Mouse (Mus musculus) liver, adult 2 months (tissue): ENCODE results near the gene Prg2. TPM values are rescaled to one million over a fixed set of nuclear protein-coding genes. Genes with fewer than 3 reads are reported as not detected.

Experiments
- DNase-seq: peaks from one replicate; pipeline ENCODE4 v3.0.0-alpha.2; 2011; ENCODE audit warnings: low read depth, low spot score; ENCODE audit errors: extremely low read depth
- H3K27ac ChIP-seq: fragments of 200-500 bp; replicated peaks from 2 replicates; pipeline ENCODE4 v1.5.1; 2012; ENCODE audit warnings: low read depth, mild to moderate bottlenecking, control low read depth, inconsistent platforms, low read length; ENCODE audit not compliant: insufficient read depth
- H3K27me3 ChIP-seq: fragments of 200-500 bp; 2 replicates; pipeline ENCODE4 v1.6.1; 2012; ENCODE audit warnings: mild to moderate bottlenecking, moderate library complexity, low read length, inconsistent platforms; ENCODE audit not compliant: control insufficient read depth, insufficient read depth
- H3K36me3 ChIP-seq: fragments of 200-500 bp; 2 replicates; pipeline ENCODE4 v1.6.1; 2012; ENCODE audit warnings: low read length, inconsistent platforms; ENCODE audit not compliant: control insufficient read depth, insufficient read depth
- H3K4me1 ChIP-seq: fragments of 200-500 bp; 2 replicates; pipeline ENCODE4 v1.6.1; 2011; ENCODE audit warnings: low read length; ENCODE audit not compliant: control insufficient read depth, insufficient read depth
- H3K4me3 ChIP-seq: fragments of 200-500 bp; 2 replicates; pipeline ENCODE4 v1.5.1; 2011; ENCODE audit warnings: low read depth, mild to moderate bottlenecking, control low read depth, low read length, moderate library complexity; ENCODE audit not compliant: insufficient read depth
- H3K79me2 ChIP-seq: fragments of 200-500 bp; 2 replicates; pipeline ENCODE4 v1.6.1; 2012; ENCODE audit warnings: inconsistent platforms, mild to moderate bottlenecking, low read length, moderate library complexity; ENCODE audit not compliant: control insufficient read depth, insufficient read depth
- H3K9ac ChIP-seq: fragments of 200-500 bp; 2 replicates; pipeline ENCODE4 v1.6.1; 2012; ENCODE audit warnings: low read depth, mild to moderate bottlenecking, control low read depth, inconsistent platforms, low read length
- CTCF ChIP-seq: fragments of 200-500 bp; IDR thresholded peaks from 2 replicates; pipeline ENCODE4 v1.5.1; 2011; ENCODE audit warnings: low read depth, low read length, control low read depth
- POLR2A ChIP-seq: fragments of 200-500 bp; IDR thresholded peaks from 2 replicates; pipeline ENCODE4 v1.6.1; 2011; ENCODE audit warnings: low read length, control low read depth; ENCODE audit not compliant: insufficient read depth; ENCODE audit errors: extremely low read depth
- WGBS: fragments of 180-500 bp; shearing (Covaris S2); methylation state at CpG from one replicate; pipeline ENCODE4 v1.1.7; 2018; 5-methylcytosine and 5-hydroxymethylcytosine counted together
- polyA plus RNA-seq: library from polyadenylated mRNA; depleted of rRNA; stranded (reverse); fragments of >200 nt; gene quantifications from 2 replicates; pipeline ENCODE4 v1.2.3, GENCODE M21; 2012; rRNA removed
- total RNA-seq: library from RNA; depleted of rRNA; stranded (reverse); fragments of >200 nt; gene quantifications from 2 replicates; pipeline ENCODE4 v1.2.3, GENCODE M21; 2014; rRNA removed

Gene Prg2
- total RNA-seq (not detected in 2 replicates), polyA plus RNA-seq (0.11 TPM in 1 of 2 replicates, not detected in the other)

DNA sequence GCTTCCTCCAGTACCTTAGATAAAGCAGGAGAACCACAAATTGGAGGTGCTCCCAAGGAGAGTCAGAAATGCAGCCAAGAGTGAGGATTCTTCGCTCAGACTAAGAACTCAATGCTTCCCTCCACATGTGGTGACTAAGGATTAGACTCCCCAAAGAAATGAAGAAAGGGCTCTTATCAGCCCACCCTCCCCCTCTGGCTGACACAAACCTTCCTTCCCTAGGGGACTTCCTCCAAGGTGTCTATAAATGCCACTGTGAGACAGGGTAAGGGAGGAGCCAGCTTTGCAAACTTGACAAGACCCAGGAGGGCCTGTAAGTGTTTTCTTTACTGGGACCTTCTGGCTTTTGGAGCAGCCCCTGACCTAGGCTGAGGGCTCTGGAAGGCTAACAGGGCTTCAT, at the start of gene Prg2:
Prg2 (plus strand) TSS at position 274 of the 400 bp plus-strand sequence.
- WGBS, result 80% methylated on average over 1 of the region's 1 CpGs
- TF ChIP-seq POLR2A (no peak), CTCF (no peak)
- Histone ChIP-seq H3K27ac (no peak within 1 kb of the TSS), H3K4me3 (no peak within 1 kb of the TSS), H3K4me1 (no peaks in the 10 kb centered on the region), H3K79me2 (no peaks in the 10 kb centered on the region), H3K36me3 (no peaks in the 10 kb centered on the region), H3K27me3 (no peaks in the 10 kb centered on the region), H3K9ac (no peak within 1 kb of the TSS)
- DNase-seq, result no peak

GRCm38 (mm10) chr2:84933992-84934648, 46.1 kb upstream of the Prg2 start:
- TF ChIP-seq POLR2A (no peak), CTCF (no peak)
- Histone ChIP-seq H3K79me2 (no peaks in the 10 kb centered on the region; the same call in 1 of the 2 replicates), H3K27me3 (no peaks in the 10 kb centered on the region), H3K4me1 (peaks cover 9% of the 10 kb centered on the region), H3K36me3 (no peaks in the 10 kb centered on the region), H3K4me3 (no peak overlapping the region), H3K27ac (peak overlapping the region; percentile 36), H3K9ac (no peak overlapping the region)
- 54% methylated on average over 8 of the region's 8 CpGs for WGBS
- DNase-seq, result peak; percentile 86

GRCm38 (mm10) chr2:84934649-84935007, 45.6 kb upstream of the Prg2 start:
- Histone ChIP-seq H3K36me3 (no peaks in the 10 kb centered on the region), H3K9ac (no peak overlapping the region), H3K27me3 (no peaks in the 10 kb centered on the region), H3K4me1 (peaks cover 9% of the 10 kb centered on the region), H3K4me3 (no peak overlapping the region), H3K27ac (peak overlapping the region; percentile 36; the same call in 1 of the 2 replicates), H3K79me2 (no peaks in the 10 kb centered on the region; the same call in 1 of the 2 replicates)
- WGBS, result 89% methylated on average over 4 of the region's 4 CpGs
- DNase-seq, result no peak
- TF ChIP-seq CTCF (no peak), POLR2A (no peak)

DNA sequence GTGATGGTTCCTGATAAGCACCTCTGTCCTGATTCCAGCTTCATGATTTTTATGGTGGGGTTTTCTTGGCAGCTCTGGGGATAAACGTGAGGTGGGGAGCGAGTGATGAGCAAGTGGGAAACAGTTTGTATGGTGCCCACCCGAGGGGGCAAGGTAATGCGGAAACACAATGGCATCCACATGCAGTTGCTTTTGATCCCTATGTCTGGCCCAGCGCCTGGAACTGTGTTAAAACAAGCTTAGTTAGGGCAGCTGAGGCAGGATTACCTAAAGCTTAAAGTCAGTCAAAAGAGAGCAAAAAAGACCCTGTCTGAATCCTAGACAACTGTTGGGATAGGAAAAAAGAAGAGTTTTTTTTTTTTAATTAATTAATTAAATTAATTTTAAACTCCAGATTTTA, 45.2 kb upstream of the Prg2 start:
- Histone ChIP-seq H3K4me1 (peaks cover 9% of the 10 kb centered on the region), H3K27ac (no peak overlapping the region), H3K4me3 (no peak overlapping the region), H3K79me2 (no peaks in the 10 kb centered on the region; the same call in 1 of the 2 replicates), H3K9ac (no peak overlapping the region), H3K27me3 (no peaks in the 10 kb centered on the region), H3K36me3 (no peaks in the 10 kb centered on the region)
- no peak for DNase-seq
- TF ChIP-seq CTCF (no peak), POLR2A (no peak)
- WGBS, result 90% methylated on average over 5 of the region's 5 CpGs

DNA sequence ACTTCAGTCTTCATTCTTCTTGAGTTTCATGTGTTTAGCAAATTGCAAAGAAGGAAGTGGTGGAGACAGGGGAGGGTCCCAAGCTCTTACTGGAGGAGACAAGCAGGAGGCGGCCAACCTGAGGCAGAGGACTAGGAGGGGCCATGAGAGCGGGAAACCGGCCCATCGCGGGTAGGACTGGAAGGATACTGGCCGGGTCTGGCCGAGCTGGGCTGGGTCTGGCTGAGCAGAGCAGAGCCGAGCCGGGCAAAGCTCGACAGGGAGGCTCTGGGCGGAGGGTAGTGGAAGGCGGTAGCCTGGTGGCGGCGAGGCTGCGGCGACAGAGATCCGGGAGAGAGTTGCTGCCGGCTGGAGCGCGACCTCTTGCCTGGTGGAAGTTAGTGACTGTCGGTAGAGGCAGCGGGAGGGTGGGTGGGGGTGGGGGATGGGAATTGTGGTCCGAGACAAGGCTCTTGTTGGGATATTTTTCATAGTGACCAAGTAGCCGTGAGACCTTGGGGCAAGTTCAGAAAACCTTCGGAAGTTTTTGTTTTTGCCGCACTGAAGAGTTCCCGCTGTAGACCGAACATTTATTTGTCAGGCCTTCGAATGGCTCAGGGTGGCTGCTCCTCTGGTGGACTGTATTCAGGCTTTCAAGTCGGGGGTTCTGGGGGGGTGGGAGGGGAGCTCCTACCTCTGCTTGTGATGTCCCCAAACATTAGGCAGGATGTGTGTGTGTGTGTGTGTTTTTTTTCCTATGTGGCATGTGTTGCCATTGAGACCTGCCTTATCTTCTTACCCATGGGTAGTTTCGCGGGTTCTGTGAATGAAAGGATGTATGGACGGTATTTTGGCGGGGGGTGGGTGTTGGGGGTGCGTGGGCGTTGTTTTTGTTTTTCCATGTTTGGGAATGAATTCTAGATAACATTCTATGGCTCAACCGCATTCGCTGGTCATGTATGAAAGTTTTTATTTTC, 43.5 kb upstream of the Prg2 start, which contains the start of gene Slc43a3:
Slc43a3 (plus strand) TSS at position 106 of the 956 bp plus-strand sequence.
- WGBS, result 19% methylated on average over 38 of the region's 38 CpGs
- H3K27ac ChIP-seq, result peak within 1 kb of the TSS; percentile 80
- peak; percentile 42 for DNase-seq
- TF ChIP-seq POLR2A (peak; percentile 75), CTCF (no peak)
- peak within 1 kb of the TSS; percentile 92 for H3K4me3 ChIP-seq
- no peaks in the 10 kb centered on the region for H3K27me3 ChIP-seq
- no peaks in the 10 kb centered on the region for H3K36me3 ChIP-seq
- H3K9ac ChIP-seq, result peak within 1 kb of the TSS; percentile 80
- H3K79me2 ChIP-seq, result no peaks in the 10 kb centered on the region; the same call in 1 of the 2 replicates
- peaks cover 9% of the 10 kb centered on the region for H3K4me1 ChIP-seq
